Mouse (Mus musculus): ENCODE data around the gene Prkcd. TPM values are rescaled to one million over a fixed set of nuclear protein-coding genes. Genes with fewer than 3 reads are reported as not detected.

Prkcd gene
- polyA plus RNA-seq, 1 experiment from 2014 or later = 53.4 TPM

DNA sequence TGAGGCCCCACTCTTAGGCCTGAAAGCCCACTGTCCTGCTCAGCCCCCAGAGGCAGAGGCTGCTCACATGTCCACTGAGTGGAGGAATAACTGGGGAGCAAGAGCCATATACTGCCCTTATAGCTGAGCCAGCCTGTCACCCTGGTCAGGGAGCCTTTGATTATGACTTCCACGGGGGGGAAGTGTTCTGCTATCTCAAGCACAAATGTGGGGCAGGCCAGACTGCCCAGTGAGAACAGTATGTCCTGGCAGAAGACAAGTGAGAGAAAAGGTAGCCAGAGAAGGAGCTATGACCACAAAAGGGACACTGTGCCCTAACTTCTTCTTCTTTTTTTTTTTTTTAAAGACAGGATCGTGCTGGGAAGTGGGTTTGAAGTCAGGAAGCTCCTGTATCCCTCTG is 28.9 kb downstream of the Prkcd start:
- Histone ChIP-seq H3K4me1 (replicated peaks; ENCODE audit: control insufficient read depth, insufficient read depth, low read length) (peaks cover 19% of the 10 kb centered on the region), H3K9ac (ENCODE audit: low read length) (no peak overlapping the region), H3K4me2 (ENCODE audit: low read depth, low read length) (no peak overlapping the region), H3K36me3 (ENCODE audit: control insufficient read depth, insufficient read depth, low read length) (peaks cover 27% of the 10 kb centered on the region), H3K9me3 (ENCODE audit: control insufficient read depth, low read length) (no peaks in the 10 kb centered on the region), H3K27ac (ENCODE audit: low read length) (no peak overlapping the region), H3K4me3 (ENCODE audit: low read length) (no peak overlapping the region), H3K27me3 (ENCODE audit: control insufficient read depth, insufficient read depth, low read depth, low read length) (no peaks in the 10 kb centered on the region)
- 70% methylated on average over 2 of the region's 2 CpGs for WGBS
- no peak for ATAC-seq (ENCODE audit: low read depth)

DNA sequence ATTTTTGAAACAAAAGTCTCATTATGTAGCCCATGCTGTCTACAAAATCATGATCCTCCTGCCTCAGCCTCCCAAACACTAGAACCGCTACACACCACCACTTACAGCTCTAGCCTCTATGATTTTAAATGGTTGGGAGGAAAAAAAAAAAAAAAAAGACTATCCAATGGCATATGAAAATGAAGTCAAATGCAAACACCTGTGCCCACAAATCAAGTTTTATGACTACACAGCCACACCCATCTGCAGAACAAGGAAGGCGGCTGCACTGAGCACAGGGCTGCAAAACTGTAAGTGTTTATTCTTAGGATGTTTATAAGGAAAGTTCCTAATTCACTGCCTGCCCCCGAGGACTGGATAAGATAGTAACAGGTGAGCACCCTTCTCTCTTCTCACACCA is 29.6 kb downstream of the Prkcd start:
- 56% methylated on average over 3 of the region's 3 CpGs for WGBS
- H3K27ac ChIP-seq (ENCODE audit: low read length) = no peak overlapping the region
- H3K27me3 ChIP-seq (ENCODE audit: control insufficient read depth, insufficient read depth, low read depth, low read length) = no peaks in the 10 kb centered on the region
- peaks cover 22% of the 10 kb centered on the region for H3K4me1 ChIP-seq (replicated peaks; ENCODE audit: control insufficient read depth, insufficient read depth, low read length)
- H3K4me2 ChIP-seq (ENCODE audit: low read depth, low read length) = no peak overlapping the region
- peaks cover 24% of the 10 kb centered on the region for H3K36me3 ChIP-seq (ENCODE audit: control insufficient read depth, insufficient read depth, low read length)
- no peak overlapping the region for H3K4me3 ChIP-seq (ENCODE audit: low read length)
- no peak for ATAC-seq (ENCODE audit: low read depth)
- no peak overlapping the region for H3K9ac ChIP-seq (ENCODE audit: low read length)
- H3K9me3 ChIP-seq (ENCODE audit: control insufficient read depth, low read length) = no peaks in the 10 kb centered on the region

DNA sequence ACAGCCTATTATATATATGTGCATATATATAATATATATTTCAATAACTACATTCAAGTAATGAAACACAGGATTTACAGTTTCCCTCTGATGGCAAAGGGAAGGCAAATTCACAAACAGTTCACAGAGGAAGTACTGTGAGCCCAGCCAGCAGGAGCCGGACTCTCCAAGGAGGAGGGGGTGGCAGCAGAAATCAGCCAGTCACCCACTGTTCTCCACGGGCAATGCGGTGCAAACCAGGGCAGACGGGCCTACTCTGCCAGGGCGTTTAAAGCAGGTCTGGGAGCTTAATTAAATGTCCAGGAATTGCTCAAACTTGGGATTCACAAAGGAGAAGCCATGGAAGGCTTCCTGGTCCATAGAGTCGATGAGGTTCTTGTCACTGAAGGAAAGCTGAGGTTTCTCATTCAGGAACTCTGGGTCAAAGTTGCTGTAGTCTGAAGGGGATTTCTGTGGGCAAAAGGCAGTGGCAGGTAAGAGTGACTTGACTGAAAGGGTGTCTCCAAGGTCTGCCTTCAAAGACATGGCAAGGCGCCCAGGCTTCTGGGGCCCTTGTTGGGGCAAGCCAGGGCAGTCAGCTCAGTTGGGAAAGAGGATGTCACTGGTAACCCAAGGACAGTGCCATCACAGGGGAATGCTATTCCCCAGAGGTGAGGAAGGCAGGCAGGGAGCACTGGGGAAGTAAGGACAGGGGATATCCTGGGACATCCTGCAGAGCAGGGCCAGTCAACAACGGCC is 30.3 kb downstream of the Prkcd start:
- no peaks in the 10 kb centered on the region for H3K9me3 ChIP-seq (ENCODE audit: control insufficient read depth, low read length)
- H3K27ac ChIP-seq (ENCODE audit: low read length) = no peak overlapping the region
- 87% methylated on average over 8 of the region's 8 CpGs for WGBS
- H3K36me3 ChIP-seq (ENCODE audit: control insufficient read depth, insufficient read depth, low read length) = peaks cover 17% of the 10 kb centered on the region
- no peak for ATAC-seq (ENCODE audit: low read depth)
- no peak overlapping the region for H3K4me2 ChIP-seq (ENCODE audit: low read depth, low read length)
- H3K4me3 ChIP-seq (ENCODE audit: low read length) = no peak overlapping the region
- peaks cover 22% of the 10 kb centered on the region for H3K4me1 ChIP-seq (replicated peaks; ENCODE audit: control insufficient read depth, insufficient read depth, low read length)
- no peak overlapping the region for H3K9ac ChIP-seq (ENCODE audit: low read length)
- no peaks in the 10 kb centered on the region for H3K27me3 ChIP-seq (ENCODE audit: control insufficient read depth, insufficient read depth, low read depth, low read length)

DNA sequence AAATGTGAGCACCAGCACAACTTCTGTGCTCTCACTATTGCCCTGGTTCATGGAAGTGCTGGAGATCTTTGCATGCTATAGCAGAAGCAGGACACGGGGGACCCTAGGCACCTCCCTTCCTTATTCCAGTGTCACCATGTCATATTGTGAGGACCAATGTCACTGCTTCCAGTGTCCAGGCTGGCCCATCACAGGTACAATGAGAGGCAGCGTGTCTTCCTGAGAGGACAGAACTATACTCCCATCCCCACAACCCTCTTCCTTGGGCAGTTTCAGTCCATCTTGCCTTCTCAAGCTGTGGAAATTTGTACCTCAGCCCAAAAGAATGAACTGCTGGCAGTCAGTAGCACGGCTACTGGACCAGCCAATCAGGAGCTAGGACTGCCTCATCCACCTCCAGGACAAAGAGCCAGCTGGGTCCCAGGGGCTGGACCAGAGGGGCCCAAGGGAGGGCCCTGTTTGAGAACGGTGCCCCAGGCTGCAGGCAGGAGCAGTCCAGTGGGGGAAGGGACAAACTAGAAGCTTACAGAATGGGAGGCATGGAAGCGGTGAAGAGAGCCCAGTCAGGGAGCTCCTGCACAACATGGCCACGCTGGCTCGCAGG is 31.8 kb downstream of the Prkcd start:
- WGBS = 47% methylated on average over 7 of the region's 7 CpGs
- ATAC-seq (ENCODE audit: low read depth) = peak; percentile 71

DNA sequence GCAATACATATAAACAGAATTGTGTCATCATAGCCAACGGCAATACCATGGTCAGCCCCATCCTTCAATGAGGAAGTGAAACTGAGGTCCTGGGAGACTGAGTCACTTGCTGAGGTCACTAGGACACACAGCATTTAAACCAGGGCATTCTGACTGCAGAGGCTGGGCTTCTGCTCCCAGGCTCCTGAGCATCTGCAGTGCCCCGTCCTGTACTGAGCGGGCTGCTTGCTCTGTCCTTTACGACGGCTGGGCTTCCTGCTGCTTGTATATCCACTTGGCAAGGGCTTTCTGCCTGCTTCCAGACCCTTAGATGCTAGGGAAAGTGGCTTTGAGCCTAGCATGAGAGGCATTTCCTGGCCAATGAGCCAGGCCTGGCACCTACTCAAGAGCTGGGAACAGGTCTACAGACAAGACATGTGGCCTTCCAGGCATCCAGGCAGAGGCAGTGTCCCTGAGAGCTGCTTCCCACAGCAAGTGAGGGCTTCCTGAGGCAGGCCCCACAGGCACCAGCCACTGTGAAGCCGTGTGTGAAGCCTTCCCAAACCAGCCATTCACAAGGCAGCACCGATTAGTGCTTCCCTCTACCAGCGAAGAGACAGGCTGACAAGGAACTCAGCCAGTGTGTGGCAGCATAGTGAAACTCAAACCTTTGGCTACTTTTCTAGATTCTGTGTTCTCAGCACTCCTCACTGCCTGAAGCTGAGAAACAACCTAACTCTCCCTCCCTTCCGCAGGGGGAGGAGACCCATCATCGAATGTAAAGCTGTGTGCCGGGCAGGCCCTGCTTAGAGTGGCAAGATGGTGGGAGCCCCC is 32.5 kb downstream of the Prkcd start:
- Histone ChIP-seq H3K4me1 (replicated peaks; ENCODE audit: control insufficient read depth, insufficient read depth, low read length) (peaks cover 22% of the 10 kb centered on the region), H3K36me3 (ENCODE audit: control insufficient read depth, insufficient read depth, low read length) (peaks cover 8% of the 10 kb centered on the region; the same call in 1 of the 2 replicates), H3K27me3 (ENCODE audit: control insufficient read depth, insufficient read depth, low read depth, low read length) (no peaks in the 10 kb centered on the region), H3K9ac (ENCODE audit: low read length) (peak overlapping the region; percentile 26; the same call in 1 of the 2 replicates), H3K4me3 (ENCODE audit: low read length) (no peak overlapping the region), H3K9me3 (ENCODE audit: control insufficient read depth, low read length) (no peaks in the 10 kb centered on the region), H3K4me2 (ENCODE audit: low read depth, low read length) (no peak overlapping the region), H3K27ac (ENCODE audit: low read length) (peak overlapping the region; percentile 81)
- peak; percentile 75 for ATAC-seq (ENCODE audit: low read depth)
- WGBS = 33% methylated on average over 11 of the region's 11 CpGs

More for the DNA sequence above, 31.8 kb downstream of the Prkcd start:
- no peaks in the 10 kb centered on the region for H3K27me3 ChIP-seq (ENCODE audit: control insufficient read depth, insufficient read depth, low read depth, low read length)
- H3K4me1 ChIP-seq (replicated peaks; ENCODE audit: control insufficient read depth, insufficient read depth, low read length) = peaks cover 22% of the 10 kb centered on the region
- peak overlapping the region; percentile 12; the same call in 1 of the 2 replicates for H3K9ac ChIP-seq (ENCODE audit: low read length)
- no peak overlapping the region for H3K4me2 ChIP-seq (ENCODE audit: low read depth, low read length)
- no peak overlapping the region for H3K4me3 ChIP-seq (ENCODE audit: low read length)
- H3K9me3 ChIP-seq (ENCODE audit: control insufficient read depth, low read length) = no peaks in the 10 kb centered on the region
- peak overlapping the region; percentile 81 for H3K27ac ChIP-seq (ENCODE audit: low read length)
- peaks cover 11% of the 10 kb centered on the region; the same call in 1 of the 2 replicates for H3K36me3 ChIP-seq (ENCODE audit: control insufficient read depth, insufficient read depth, low read length)

DNA sequence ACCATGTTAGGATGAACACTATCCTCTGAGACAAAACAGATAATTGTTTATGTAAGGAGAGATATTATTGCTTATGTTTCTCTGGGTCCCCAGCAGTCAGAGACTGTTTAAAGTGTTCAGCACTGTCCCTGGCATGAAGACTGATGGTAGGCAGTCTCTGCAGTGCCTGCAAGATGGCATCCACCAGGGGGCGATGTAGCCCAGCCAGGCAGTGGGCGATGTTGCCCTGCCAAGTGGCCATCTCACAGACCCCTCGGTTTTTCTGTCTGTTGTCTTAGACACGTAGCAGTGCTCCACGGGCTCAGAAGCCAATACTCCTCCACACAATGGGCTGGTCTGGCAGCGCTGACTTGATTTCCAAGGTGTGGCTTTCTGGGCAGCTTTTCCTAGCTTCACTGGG is 34.6 kb downstream of the Prkcd start:
- Histone ChIP-seq H3K4me1 (replicated peaks; ENCODE audit: control insufficient read depth, insufficient read depth, low read length) (peaks cover 27% of the 10 kb centered on the region), H3K36me3 (ENCODE audit: control insufficient read depth, insufficient read depth, low read length) (peaks cover 6% of the 10 kb centered on the region; the same call in 1 of the 2 replicates)
- WGBS = 10% methylated on average over 6 of the region's 6 CpGs

DNA sequence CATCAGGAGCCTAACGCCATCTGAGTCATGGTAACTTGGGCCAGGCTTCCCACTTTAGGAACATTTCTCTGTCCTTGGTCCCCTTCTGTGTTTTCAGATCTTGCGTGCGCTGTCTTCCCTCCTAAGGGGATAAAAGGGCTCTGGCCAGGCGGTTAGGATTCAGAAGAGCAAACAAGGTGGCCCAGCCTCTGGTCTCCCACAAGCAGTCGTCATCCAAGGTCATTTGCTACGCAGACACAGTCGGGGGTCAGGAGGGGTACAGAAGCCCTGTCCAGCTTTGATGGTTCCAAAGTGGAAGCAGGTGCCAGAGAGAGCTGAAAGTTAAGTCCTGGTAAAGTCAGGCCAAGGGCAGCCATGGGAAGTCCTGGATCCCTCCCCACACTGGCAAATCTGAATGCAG is 35.1 kb downstream of the Prkcd start:
- Histone ChIP-seq H3K9me3 (ENCODE audit: control insufficient read depth, low read length) (no peaks in the 10 kb centered on the region), H3K27ac (ENCODE audit: low read length) (no peak overlapping the region), H3K4me2 (ENCODE audit: low read depth, low read length) (no peak overlapping the region), H3K4me1 (replicated peaks; ENCODE audit: control insufficient read depth, insufficient read depth, low read length) (peaks cover 27% of the 10 kb centered on the region), H3K4me3 (ENCODE audit: low read length) (no peak overlapping the region), H3K27me3 (ENCODE audit: control insufficient read depth, insufficient read depth, low read depth, low read length) (no peaks in the 10 kb centered on the region), H3K9ac (ENCODE audit: low read length) (no peak overlapping the region), H3K36me3 (ENCODE audit: control insufficient read depth, insufficient read depth, low read length) (peaks cover 6% of the 10 kb centered on the region; the same call in 1 of the 2 replicates)
- WGBS = 68% methylated on average over 7 of the region's 7 CpGs
- no peak for ATAC-seq (ENCODE audit: low read depth)

More for the DNA sequence above, 34.6 kb downstream of the Prkcd start:
- no peak overlapping the region for H3K4me2 ChIP-seq (ENCODE audit: low read depth, low read length)
- H3K9me3 ChIP-seq (ENCODE audit: control insufficient read depth, low read length) = no peaks in the 10 kb centered on the region
- no peaks in the 10 kb centered on the region for H3K27me3 ChIP-seq (ENCODE audit: control insufficient read depth, insufficient read depth, low read depth, low read length)
- H3K27ac ChIP-seq (ENCODE audit: low read length) = no peak overlapping the region
- H3K9ac ChIP-seq (ENCODE audit: low read length) = 0 out of 2 replicates have a peak overlapping the region, but pooled peaks have one; percentile 17
- H3K4me3 ChIP-seq (ENCODE audit: low read length) = no peak overlapping the region
- ATAC-seq (ENCODE audit: low read depth) = no peak

DNA sequence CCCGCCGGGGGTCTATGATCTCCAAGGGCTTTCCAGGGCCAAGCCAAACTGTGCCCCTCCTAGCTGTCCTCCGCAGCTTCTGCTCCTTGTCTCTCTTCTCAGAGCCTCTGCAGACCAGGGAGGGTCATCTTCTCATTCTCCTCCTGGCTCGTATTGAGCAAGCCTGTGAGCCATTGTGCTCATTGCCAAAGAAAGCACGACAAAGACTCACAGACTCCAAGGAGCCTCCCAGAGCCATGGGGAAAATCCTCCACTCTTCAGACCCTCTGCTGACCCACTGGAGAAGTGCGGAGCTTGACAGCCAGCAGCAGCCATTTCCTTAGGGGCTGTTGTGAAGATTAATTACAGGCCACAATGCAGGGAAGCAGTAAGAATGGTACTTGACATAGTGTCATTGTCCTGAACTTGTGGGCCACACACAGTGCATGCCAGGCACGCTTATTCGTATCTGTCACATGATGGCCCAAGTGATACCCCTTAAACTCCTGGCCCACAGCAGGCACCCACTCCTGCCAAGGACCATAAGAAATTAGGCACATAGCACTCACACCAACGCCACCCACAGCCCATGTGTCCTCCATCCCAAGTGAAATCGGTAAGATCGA is 35.9 kb downstream of the Prkcd start:
- H3K4me1 ChIP-seq (replicated peaks; ENCODE audit: control insufficient read depth, insufficient read depth, low read length) = peaks cover 28% of the 10 kb centered on the region
- no peak overlapping the region for H3K27ac ChIP-seq (ENCODE audit: low read length)
- WGBS = 61% methylated on average over 11 of the region's 11 CpGs
- no peak overlapping the region for H3K4me2 ChIP-seq (ENCODE audit: low read depth, low read length)
- no peak for ATAC-seq (ENCODE audit: low read depth)
- no peaks in the 10 kb centered on the region for H3K27me3 ChIP-seq (ENCODE audit: control insufficient read depth, insufficient read depth, low read depth, low read length)
- no peaks in the 10 kb centered on the region for H3K9me3 ChIP-seq (ENCODE audit: control insufficient read depth, low read length)
- no peak overlapping the region for H3K9ac ChIP-seq (ENCODE audit: low read length)
- no peak overlapping the region for H3K4me3 ChIP-seq (ENCODE audit: low read length)
- H3K36me3 ChIP-seq (ENCODE audit: control insufficient read depth, insufficient read depth, low read length) = peaks cover 2% of the 10 kb centered on the region; the same call in 1 of the 2 replicates
